Mouse (Mus musculus) testis, postnatal 10 days (tissue): ENCODE measurements at regions not wholly inside any gene's neighbourhood (a gene's known extent, or its start where the extent isn't known, plus 50 kb on each side); places are given as distances from the start of the nearest gene placed in this dataset.

Experiments used
- DNase-seq: peaks from one replicate; pipeline ENCODE4 v3.0.0; 2021; ENCODE audit warnings: low spot score

DNA sequence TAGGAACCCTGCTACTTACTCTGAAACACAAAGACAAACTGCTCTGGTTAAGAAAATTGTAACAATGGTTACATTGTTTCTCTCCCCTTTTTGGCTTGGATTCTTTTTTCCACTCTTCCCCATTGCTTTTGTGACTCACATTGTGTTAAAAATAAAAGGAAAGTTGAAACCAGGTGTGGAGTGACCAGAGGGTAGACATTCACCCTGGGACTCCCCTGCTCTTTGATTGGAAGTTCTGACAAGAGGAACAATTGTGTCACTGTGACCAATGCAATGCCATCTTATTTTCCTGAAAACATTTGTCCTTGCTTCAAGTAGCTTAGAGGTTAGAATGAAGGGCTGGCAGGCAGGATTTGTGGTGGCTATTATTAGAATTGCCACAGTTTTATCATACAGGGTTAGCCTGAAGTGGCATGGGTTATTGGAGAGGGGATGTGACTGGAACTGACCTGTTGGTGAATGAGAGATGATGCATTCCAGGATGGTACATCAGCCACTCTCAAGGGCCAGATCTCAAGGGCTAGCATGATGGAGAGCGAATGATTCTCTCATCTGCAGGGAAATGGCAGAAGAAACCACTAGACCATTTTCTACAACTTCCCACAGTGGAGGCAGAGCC, 112.6 kb upstream of the Tbl1xr1 start:
- DNase-seq, result no peak

DNA sequence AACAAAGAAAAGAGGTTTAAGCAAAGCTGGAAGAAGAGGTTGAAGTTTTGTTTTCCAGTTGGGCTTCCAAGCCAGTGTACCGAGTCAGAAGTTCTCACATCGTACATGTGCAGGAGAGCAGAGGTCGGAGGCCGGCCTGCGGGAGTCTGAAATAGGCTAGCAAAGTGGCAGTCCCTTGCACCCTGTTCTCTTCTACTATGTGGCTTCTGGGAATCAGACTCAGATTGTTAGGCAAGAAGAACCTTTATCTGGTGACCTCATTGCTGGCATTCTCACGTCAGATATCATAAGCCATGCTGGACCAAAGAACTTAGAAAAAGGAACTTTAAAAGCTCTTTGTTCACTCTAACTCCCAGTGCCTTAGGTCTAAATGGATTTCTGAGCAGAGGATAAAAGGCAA, 112.0 kb upstream of the Tbl1xr1 start:
- no peak for DNase-seq

- DNase-seq, result no peak
Measured at GRCm38 (mm10) chr3:21965556-21965955, 110.9 kb upstream of the Tbl1xr1 start.

DNA sequence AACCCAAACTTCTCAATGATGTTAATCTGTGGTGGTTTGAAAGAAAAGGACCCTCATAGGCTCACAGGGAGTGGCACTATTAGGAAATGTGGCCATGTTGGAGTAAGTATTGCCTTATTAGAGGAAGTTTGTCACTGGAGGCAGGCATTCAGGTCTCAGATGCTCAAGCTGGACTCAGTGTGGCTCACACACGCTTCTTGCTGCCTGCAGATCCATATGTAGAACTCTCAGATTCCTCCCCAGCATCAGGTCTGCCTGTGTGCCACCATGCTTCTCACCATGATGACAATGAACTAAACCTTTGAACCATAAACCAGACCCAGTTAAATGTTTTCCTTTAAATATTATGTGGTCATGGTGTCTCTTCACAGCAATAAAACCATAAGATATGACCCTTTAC, 104.7 kb upstream of the Tbl1xr1 start:
- DNase-seq, result no peak

DNA sequence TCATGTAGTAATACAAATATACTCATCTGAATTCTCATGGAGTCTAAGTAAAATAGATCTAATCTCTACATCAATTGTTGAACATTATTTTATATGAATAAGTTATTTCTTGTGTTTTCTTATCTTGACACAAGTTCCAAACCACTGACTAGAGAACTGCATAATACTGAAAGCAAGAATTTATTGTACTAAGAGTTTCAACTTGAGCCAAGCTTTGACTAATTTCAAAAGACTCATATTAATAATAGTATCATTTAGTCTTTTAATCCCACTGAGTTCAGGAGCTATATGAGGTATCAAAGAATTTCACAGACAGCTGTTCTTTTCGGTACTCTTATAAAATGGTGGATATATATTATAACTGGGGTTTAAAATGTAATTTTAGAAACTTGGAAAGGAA, 103.3 kb upstream of the Tbl1xr1 start:
- no peak for DNase-seq

DNA sequence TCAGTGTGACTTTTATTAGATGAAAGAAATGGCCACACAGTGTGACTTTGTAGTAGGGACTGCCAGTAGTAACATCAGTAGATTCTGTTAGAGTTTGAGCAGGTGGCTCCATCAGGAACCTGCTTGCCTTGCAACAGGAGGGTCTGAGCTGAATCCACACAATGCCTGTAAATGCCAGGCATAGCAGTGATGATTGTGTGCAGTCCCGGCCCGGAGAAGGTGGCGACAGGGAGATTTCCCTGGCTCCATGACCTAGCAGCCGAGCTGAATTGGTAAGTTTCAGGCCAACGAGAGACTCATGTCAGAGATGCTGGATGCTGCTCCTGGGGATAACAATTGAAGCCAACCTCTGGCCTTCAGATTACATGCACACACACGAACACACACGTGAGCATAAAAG, 102.8 kb upstream of the Tbl1xr1 start:
- no peak for DNase-seq

GRCm38 (mm10) chr3:21974766-21975165, 101.7 kb upstream of the Tbl1xr1 start:
- DNase-seq, result no peak

DNA sequence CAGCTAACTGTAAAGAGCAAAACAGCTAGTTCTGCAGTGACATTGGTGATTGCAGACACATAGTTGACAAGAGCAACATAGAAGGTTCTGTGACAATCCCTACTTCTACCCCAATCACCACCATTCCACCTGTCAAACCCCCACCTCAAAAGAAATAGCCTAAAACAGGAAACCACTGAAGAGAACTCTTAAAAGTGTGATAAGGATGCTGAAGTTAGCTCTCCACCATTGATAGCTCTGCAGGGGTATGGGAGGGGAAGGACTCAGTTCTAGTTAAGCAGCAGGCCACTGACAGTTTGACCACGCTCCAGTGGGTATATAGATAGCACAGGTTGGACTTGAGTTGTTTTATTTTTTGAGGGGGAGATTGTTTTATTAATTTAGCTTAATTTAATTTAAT, 98.7 kb upstream of the Tbl1xr1 start:
- DNase-seq, result no peak

- DNase-seq, result no peak
Measured at GRCm38 (mm10) chr3:21982991-21983390, 93.5 kb upstream of the Tbl1xr1 start.

- no peak for DNase-seq
Measured at GRCm38 (mm10) chr3:21983993-21984725, 92.3 kb upstream of the Tbl1xr1 start.

DNA sequence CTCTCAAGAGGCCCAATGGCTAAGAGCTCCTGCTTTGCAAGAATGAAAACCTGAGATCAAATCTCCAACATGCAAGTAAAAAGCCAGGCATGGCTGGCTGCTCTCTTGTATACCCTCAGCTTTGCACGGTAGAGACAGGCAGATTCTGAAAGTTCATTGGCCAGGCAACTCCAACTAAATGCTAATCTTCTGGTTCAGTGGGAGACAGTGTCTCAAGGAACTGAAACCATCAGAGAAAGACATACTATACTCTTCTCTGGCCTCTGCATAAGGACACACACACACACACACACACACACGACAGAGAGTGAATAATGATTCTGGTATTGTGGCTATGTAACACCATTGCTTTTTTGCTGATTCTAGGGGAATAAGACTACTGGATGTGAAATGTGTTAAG, 91.6 kb upstream of the Tbl1xr1 start:
- no peak for DNase-seq

GRCm38 (mm10) chr3:21986164-21986892, 90.1 kb upstream of the Tbl1xr1 start:
- DNase-seq, result no peak

- no peak for DNase-seq
Measured at GRCm38 (mm10) chr3:21986893-21987250, 89.6 kb upstream of the Tbl1xr1 start.

- no peak for DNase-seq
Measured at GRCm38 (mm10) chr3:21987455-21988009, 88.9 kb upstream of the Tbl1xr1 start.

- DNase-seq, result no peak
Measured at GRCm38 (mm10) chr3:21988010-21988531, 88.4 kb upstream of the Tbl1xr1 start.

GRCm38 (mm10) chr3:21990526-21990925, 85.9 kb upstream of the Tbl1xr1 start:
- DNase-seq, result no peak

DNA sequence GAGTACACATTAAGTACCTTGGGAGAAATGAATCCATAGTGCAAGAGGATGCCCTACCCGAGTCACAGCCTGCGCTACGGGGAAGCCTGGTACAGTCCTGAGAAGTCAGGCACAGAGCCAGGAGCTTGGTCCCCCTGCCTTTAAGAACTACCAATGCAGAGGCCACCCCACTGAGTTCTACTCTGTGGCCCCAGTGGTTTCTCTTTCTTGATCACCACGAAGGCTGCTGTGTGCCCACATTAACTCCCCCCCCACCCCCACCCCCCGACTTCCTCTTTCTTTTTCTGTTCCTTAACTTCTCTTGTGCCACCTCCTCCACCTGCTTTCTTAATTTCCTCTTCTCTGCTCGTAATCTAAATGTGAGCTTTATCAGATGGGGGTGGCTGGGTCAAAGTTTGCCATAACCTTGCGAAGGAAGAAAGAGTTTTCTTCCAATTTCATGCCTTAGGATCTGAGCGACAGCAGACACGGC, 84.7 kb upstream of the Tbl1xr1 start:
- DNase-seq, result no peak

DNA sequence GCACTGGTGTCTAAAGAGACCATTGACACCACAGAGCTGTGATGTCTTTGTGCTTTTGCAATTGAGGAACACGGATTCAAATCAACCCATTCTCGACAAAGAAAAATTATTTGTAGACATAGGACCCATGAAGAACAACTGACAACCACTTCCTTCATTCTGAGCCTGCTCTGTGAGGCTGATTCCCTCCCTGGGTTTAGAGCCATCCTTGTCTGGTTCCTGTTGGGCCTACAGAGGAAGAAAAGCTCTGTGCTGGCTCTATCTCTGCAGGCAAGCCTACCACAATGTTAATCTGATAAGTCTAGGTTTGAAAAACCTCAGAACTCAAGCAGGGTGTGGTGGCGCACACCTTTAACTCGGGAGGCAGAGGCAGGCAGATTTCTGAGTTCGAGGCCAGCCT, 84.2 kb upstream of the Tbl1xr1 start:
- no peak for DNase-seq

DNA sequence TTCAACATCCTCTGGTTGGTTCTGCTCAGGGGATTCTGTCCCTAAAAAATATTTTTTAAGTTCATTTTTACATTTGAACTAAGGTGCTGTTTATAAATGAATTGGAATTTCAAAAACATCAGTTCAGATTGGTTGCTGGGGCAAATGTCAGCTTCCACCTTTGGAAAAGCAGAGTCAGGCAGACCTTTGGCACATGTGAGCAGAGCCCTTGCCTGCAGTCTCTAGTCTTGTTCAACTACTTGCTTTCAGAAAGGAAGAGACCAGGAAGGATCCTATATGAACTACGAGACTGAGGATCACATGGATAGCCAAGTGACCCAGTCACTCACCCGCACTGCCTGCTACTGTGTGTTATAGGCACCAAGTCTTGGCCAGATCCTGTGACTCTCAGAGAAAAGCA, 82.5 kb upstream of the Tbl1xr1 start:
- no peak for DNase-seq

- DNase-seq, result no peak
Measured at GRCm38 (mm10) chr3:21995566-21996391, 80.7 kb upstream of the Tbl1xr1 start.

- no peak for DNase-seq
Measured at GRCm38 (mm10) chr3:21997387-21997786, 79.1 kb upstream of the Tbl1xr1 start.

DNA sequence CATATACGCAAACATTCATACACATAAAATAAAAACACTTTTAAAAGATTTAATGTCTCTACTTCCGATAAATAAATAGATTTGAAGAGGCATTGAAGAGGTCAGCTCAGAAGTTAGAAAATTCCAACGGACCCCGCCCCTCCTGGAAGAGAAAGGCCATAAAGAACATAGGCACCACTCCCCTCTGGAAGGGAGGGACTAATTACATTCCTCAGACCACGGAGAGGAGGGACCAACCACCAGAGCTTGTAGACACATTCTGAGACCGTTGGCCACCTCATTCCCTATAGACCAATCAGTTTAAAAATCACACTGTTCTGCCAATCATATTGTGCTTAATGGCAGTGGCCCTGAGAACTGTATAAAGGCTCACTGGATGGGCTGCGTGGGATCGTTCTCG, 71.0 kb upstream of the Tbl1xr1 start:
- no peak for DNase-seq
